Mouse (Mus musculus) right cerebral cortex, postnatal 4 days (tissue): ENCODE results near the gene Cfap52.

Source experiments
- DNase-seq: peaks from one replicate; pipeline ENCODE4 v3.0.0-alpha.2; 2022

Cfap52 gene

DNA sequence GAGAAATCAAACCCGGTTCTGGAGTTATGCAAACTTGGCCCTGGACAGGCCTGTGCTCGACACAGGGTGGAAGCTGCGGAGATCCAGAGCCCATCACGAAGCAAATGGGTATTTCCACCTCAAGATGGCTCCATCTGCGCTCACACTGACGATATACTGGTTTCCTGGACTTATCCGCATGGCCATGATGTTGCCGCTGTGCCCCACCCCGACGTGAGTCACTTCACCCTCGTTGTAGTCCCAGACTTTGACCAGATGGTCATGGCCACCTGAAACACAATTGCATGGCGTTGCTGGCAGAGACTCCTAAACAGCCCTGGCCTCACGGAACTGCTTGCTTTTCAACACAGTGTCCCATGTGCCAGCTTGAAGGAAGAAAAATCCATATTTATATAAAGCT, 40.5 kb downstream of the Cfap52 start:
- peak; percentile 29 for DNase-seq

DNA sequence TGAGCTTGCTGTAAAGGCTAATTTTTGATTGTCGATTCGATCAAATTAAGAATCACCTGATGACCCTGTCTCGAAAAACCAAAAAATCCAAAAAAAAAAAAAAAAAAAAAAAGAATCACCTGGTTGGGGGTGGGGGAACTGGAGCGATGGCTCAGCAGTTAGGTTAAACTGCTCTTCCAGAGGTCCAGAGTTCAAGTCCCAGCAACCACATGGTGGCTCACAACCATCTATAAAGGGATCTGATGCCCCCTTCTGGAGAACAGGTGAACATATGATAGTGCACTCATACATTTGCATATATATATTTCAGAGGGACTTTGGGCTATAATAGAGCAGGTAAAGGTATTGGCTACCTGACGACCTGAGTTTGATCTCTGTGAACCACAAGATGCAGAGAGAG, 41.7 kb downstream of the Cfap52 start:
- DNase-seq = no peak

DNA sequence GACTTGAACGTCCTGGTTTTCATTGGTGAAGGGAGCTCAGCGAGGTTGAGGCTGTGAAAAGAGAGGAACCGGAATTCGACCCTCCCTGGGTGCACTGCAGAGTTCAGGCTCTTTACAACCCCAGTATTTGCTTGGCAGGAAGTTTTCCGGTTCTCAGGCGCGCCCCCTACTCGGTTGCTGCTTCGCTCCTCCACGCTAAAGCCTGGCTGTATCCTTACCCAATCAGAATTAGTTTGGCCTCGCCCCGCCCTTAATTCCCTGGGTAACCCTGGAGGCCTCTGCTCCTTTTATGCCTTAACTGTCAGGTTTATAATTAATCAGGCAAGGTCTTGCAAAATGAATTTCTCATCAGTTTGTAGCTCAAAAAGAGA, 42.7 kb downstream of the Cfap52 start:
- peak; percentile 66 for DNase-seq

DNA sequence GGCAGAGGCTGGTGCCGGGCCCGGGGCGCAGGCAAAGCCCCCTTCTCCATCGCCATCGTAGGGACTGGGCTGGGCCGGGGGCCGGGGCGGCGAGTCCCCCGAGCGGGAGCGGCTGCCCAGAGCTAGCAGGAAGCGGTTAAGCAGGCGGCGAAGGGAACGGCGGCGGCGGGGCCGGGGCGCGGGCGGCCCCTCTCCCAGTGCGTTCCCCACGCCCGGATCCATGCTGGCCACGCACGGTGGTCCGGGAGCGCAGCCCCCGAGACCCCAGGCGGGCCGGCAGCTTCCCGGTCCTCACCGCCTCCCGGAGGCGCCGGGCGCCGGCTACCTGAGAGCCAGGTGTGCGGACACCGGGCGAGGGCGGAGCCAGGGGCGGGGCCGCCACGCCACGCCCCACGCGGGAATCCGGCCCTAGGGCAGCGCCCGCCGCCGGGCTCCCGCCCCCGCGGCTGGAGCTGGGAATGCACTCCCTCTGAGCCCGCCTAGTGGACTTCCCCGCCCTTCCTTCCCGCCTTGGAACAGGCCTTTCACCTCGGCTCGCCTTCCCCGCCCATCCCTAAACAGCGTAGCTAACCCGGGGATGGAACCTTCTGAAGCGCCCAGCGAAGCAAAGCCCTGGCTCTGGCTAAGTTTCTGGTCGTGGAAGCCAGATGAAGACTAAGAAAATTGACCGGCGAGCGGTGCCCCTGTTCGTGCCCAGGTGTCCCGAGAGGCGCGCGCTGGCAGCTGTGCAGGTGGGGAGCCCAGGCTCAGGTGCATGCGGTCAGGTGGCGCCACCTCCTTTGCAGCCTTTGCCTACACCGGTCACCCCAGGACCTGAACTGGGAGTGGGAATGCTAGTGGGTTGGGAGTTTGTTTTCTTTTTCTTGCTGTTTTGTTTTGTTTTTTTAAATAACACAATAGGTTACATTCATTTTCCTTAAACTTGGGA, 43.4 kb downstream of the Cfap52 start, which contains the start of gene Usp43:
Gene Usp43 (minus strand): TSS at position 327 of the 928 bp plus-strand sequence.
- peak; percentile 39 for DNase-seq

DNA sequence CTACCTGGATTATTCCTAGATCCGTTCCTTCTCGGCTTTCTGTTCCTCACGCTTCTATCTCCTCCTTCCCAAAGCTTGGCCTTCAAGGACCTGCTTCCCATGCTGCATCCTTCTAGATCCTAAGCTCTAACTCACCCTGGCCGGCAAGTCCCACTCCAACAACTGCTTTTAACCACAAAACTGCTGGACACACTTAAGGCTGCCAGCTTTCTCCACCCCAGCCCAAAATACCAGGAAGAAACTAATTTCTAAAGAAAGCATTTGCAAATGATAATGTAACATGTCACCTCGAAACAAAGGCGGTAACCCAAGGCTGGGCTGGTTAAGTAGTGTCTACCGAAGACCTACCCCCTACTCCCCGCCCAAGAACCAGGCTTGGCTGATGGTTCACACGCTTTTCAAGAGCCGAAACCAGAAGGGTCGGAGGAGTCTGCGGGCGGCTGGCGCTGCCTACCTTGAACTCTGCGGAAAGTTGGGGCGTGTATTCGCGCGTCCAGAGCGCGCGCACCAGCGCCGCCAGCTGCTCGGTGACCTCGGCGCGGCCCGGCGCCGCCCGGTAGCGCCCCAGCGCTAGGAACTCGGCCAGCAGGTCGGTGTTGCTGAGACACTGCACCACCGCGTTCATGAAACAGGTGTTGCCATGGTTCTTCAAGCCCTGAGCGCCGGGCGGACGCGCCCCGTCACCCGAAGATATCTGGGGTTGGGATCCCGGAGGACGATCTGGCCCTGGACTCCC, 44.2 kb downstream of the Cfap52 start:
- no peak for DNase-seq

DNA sequence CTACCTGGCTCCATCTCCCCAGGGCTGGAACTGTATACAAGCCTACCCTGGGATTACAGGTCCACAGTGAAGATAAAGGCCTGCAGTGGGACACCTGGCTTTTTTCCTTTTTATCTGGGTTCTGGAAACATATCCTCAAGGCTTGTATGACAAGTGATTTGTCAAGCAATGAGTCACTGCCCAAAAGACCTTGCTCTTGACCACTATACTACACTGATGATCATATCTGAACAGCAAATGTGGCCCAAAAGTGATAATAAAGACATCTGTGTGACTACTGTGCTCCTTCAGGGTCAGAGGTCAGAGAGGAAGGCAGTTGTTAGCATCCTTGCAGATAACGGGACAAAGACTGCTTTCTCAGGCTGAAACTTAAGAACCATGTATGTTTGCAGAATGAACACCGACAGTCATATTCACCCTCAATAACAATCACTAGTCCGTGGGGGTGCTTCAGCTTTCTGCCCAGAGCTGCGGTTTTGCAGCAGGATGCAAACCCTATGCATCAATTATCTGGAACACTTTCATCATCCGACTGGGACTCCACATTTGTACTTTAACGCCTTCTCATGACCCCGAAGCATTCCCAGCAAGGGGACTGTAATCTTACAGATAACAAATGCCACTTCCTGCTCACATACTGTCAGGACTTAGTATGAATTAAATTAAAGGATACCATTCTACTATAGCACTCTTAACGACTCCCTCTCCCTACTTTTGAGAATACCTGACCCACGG, 45.1 kb downstream of the Cfap52 start:
- DNase-seq = no peak

DNA sequence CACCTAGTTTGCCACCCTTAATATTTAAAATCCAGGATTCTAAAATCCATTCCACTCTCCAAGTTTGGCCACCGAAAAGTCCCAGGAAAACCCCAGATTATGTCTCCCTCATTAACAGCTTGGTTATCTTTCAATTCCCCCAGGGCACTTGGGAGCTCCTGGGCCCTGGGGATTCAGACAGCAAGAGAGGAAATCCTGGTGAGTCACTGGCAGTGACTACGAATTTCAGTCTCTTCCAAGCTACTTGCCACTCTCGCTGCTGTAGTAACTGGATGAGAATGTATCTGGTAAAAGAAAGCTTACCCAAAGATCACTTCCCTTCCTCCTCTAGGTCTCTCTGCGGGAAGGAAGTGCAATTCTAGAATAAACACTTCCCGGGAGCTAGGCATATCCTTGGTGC, 45.9 kb downstream of the Cfap52 start:
- no peak for DNase-seq

DNA sequence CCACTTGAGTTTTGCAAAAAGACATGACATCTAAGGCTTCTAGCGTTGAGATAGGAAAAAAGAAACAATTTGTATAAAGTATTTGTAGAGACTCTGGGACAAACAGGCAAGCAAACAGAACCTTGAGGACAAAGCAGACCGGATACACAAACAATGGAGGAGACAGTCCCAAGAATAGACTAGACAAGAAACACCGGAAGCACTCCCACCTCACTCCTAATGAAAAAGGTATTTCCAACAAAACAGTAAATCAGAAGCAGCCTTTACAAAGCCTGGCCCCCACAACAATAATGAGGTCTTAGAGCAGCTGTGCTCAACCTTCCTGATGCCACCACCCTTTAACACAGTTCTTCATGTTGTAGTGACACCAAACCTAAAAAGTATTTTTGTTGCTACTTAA, 48.3 kb downstream of the Cfap52 start:
- no peak for DNase-seq

DNA sequence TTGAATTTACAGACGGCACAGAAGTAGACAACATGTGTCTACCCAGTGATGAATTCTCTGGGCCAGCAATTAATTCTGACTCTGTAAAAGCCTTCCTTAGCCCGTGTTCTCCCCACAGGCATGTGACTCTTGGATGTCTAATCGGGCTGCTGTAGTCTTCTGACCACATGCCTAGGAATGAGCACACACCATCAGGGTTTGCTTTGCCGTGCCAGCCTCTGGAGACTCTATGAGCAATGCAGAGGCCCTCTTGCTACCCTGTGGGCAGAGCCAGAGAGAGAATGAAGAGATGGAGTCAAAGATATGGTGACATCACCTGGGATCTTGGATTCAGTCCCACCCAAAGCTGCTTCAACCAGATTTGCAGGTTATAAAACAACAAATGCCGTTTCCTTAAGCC, 54.4 kb downstream of the Cfap52 start:
- no peak for DNase-seq

DNA sequence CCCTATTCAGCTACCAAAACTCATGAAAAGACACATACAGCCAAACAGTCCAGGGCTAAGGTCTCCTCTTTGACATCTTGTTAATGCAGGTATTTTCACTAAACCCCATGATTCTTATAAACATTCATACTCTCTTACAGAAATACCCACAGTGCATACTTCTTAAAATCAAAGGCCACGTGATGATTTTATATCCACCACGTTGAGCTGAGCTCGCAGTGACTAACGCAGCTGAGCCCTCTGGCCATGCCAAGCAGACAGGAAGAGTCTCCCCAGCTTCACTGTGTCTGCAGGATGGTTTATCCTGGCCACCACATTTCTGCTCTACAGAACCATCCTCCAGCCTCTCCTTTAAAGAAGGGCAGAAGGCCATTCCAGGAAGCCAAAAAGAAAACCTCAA, 61.7 kb downstream of the Cfap52 start:
- no peak for DNase-seq

DNA sequence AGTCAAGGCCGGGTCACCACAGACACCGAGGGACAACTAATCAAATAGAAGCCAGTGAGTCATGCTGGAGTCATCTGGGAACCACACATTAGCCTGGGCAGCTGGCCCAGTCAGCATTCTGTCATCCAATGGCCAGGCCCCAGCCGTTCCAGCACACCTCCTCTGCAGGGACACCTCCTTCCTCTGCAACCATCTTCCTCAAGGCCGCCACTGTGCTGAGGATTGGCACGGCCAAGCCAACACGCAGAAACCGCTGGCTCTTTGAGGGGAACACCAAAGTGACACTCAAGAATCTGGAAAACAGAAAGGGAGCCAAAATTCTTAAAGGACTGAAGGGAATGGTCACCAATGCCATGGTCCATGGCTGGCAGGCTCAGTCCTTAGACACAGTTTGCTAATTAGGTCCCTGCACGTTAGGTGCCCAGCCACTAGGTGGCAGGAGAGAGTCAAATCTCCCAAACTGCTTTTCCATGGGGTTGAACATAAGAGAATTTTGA, 68.3 kb downstream of the Cfap52 start:
- DNase-seq = peak; percentile 45

DNA sequence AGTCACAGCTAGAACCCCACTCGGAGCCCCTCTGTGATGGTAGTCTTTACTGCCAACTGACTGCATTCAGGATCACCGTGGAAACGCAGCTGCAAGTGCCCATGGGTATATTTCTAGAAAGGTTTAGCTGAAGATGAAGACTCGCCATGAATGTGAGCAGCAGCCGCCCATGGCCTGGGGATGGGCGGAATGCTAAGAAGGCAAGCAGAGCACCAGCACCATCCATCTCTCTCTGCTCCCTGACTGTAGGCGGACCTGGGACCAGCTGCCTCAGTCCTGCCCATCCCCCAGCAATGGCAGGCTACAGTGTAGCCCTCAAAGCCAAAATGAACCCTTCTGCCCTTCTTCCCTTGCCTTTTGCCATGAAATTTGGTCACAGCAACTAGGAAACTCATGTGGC, 69.8 kb downstream of the Cfap52 start:
- DNase-seq = no peak

DNA sequence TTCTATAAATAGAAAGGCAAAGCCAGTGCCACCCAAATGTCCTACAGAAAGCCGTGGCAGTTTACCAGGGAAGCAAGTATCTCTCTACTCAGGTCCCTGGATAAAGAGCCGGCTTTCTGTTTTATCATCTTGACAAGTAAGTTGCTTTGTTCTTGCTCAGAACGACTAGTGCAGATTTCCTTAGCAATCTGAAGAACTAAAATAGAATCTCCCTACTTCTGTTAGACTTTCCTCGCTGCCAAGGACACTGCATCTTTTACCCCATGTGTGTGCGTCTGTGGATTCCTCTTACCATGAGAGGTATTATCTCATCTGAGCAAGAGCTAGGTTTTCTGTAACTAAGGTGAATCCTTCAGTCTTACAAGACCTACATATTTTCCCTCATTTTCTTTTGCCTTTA, 76.9 kb downstream of the Cfap52 start:
- no peak for DNase-seq

DNA sequence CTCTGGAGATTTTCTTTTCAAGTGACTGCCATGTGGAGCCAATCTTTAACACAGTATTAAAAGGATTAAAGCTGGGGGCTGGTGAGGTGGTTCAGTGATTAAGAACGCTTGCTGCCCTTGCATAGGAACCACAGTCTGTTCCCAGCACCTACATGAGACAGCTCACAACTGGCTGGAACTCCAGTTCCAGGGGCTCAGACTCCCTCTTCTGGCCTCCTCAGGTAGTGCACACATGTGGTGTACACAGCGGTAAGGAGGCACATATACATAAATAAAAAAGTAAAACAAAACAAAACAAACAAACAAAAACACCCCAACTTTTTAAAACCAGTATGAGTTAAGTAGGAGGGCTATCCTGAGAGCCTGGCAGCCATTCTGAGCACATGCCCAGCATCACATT, 79.5 kb downstream of the Cfap52 start:
- DNase-seq = no peak
